Mouse (Mus musculus) E14TG2a.4 (cell line): Measurements from ENCODE around the gene Krtcap3.

ENCODE experiments used
- CTCF ChIP-seq: conservative IDR thresholded peaks from 2 replicates; pipeline ENCODE4 v1.5.1; 2014; ENCODE audit warnings: low read length
- NANOG ChIP-seq: IDR thresholded peaks from 2 replicates; pipeline ENCODE4 v1.6.1; 2014; ENCODE audit warnings: borderline replicate concordance, low read length, mixed read lengths
- POU5F1 ChIP-seq: IDR thresholded peaks from 2 replicates; pipeline ENCODE4 v1.6.1; 2014; ENCODE audit warnings: low read length, borderline replicate concordance

DNA sequence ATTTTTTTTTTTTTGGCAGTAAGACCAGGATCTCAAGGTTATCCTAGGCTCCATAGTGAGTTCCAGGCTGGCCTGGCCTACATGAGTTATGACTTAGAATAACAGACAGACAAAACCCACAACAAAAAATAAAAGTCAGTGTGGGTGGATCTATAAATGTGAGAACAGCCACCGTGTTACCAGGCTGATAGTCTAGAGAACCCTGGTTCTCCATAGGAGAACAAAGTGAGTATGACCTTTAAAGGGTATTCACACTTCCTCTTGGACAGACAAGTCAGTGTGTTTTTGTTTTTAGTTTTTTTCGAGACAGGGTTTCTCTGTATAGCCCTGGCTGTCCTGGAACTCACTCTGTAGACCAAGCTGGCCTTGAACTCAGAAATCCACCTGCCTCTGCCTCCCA lies 4.5 kb downstream of the Krtcap3 start:
- no peak for TF ChIP-seq CTCF
- TF ChIP-seq POU5F1, result no peak
- no peak for TF ChIP-seq NANOG
